ENCODE assay signal across 31 mouse cellular contexts in genomic region chr8:104358637-104359036, GRCm38 (mm10). TPM values are rescaled to one million over a fixed set of nuclear protein-coding genes. Genes with fewer than 3 reads are reported as not detected.
A peak's percentile ranks its signal among the peaks of the same experiment; 100 is the strongest.
DNase-seq lines count a peak whose midpoint lies in the region; ATAC-seq lines count a peak whose summit lies in the region.
"Had no signal": no experiment of that assay in that cellular context is flagged by ENCODE, and none has a peak within 500 bp of the region (broad histone marks: within the 10 kb centered on the region; RNA-seq: fewer than 3 reads in every experiment).

No protein-coding gene starts in this region.

- H3K4me3 ChIP-seq in midbrain, embryonic 11.5 days (ENCODE audit: low read depth, low read length), result no peak overlapping the region
- no peak overlapping the region for H3K4me3 ChIP-seq in midbrain, embryonic 14.5 days (replicated peaks; ENCODE audit: low read depth, low read length)
- no peak overlapping the region for H3K4me3 ChIP-seq in brown adipose tissue, adult 24 weeks (ENCODE audit: insufficient read depth, low read depth, low read length)
- no peak overlapping the region for H3K4me3 ChIP-seq in midbrain, embryonic 16.5 days (ENCODE audit: low read depth, low read length)
- H3K4me3 ChIP-seq: forebrain, embryonic 10.5 days; forebrain, embryonic 13.5 days; heart, adult 2 months; heart, embryonic 10.5 days; heart, embryonic 13.5 days; hindbrain, embryonic 12.5 days had no signal

- H3K9me3 ChIP-seq in midbrain, embryonic 11.5 days (ENCODE audit: control insufficient read depth, low read length), result no peaks in the 10 kb centered on the region
- no peaks in the 10 kb centered on the region for H3K9me3 ChIP-seq in midbrain, embryonic 14.5 days (ENCODE audit: control insufficient read depth, low read length)
- no peaks in the 10 kb centered on the region for H3K9me3 ChIP-seq in midbrain, embryonic 16.5 days (replicated peaks; ENCODE audit: control insufficient read depth, low read length, poor library complexity, severe bottlenecking)
- H3K9me3 ChIP-seq: forebrain, embryonic 10.5 days; forebrain, embryonic 13.5 days; heart, embryonic 10.5 days; heart, embryonic 13.5 days; hindbrain, embryonic 12.5 days had no signal

- H3K4me1 ChIP-seq in midbrain, embryonic 11.5 days (ENCODE audit: control insufficient read depth, insufficient read depth, low read length), result no peaks in the 10 kb centered on the region
- H3K4me1 ChIP-seq in midbrain, embryonic 14.5 days (ENCODE audit: control insufficient read depth, insufficient read depth, low read length), result 0 out of 2 replicates have a peak, but pooled peaks cover 3% of the 10 kb centered on the region
- peaks cover 23% of the 10 kb centered on the region for H3K4me1 ChIP-seq in brown adipose tissue, adult 24 weeks (ENCODE audit: control insufficient read depth, insufficient read depth, insufficient read length, low read length)
- H3K4me1 ChIP-seq in midbrain, embryonic 16.5 days (ENCODE audit: control insufficient read depth, insufficient read depth, low read length), result no peaks in the 10 kb centered on the region

- no peaks in the 10 kb centered on the region for H3K36me3 ChIP-seq in midbrain, embryonic 11.5 days (ENCODE audit: control insufficient read depth, insufficient read depth, low read length)
- H3K36me3 ChIP-seq in midbrain, embryonic 14.5 days (ENCODE audit: control insufficient read depth, insufficient read depth, low read length), result peaks cover 15% of the 10 kb centered on the region; the same call in 1 of the 2 replicates
- H3K36me3 ChIP-seq in midbrain, embryonic 16.5 days (ENCODE audit: control insufficient read depth, insufficient read depth, low read length), result peaks cover 8% of the 10 kb centered on the region

- H3K4me2 ChIP-seq in midbrain, embryonic 11.5 days, result no peak overlapping the region
- no peak overlapping the region for H3K4me2 ChIP-seq in midbrain, embryonic 14.5 days (ENCODE audit: low read length)
- no peak overlapping the region for H3K4me2 ChIP-seq in midbrain, embryonic 16.5 days (ENCODE audit: low read length)
- H3K4me2 ChIP-seq: forebrain, embryonic 13.5 days; heart, embryonic 13.5 days; hindbrain, embryonic 12.5 days had no signal

- H3K27me3 ChIP-seq in midbrain, embryonic 11.5 days (ENCODE audit: control insufficient read depth, insufficient read depth, low read length), result no peaks in the 10 kb centered on the region
- H3K27me3 ChIP-seq in midbrain, embryonic 14.5 days (ENCODE audit: control insufficient read depth, insufficient read depth, low read length), result no peaks in the 10 kb centered on the region
- no peaks in the 10 kb centered on the region for H3K27me3 ChIP-seq in midbrain, embryonic 16.5 days (ENCODE audit: control insufficient read depth, insufficient read depth, low read depth, low read length)
- H3K27me3 ChIP-seq: forebrain, embryonic 13.5 days; heart, embryonic 13.5 days; hindbrain, embryonic 12.5 days had no signal

- peak; percentile 17 for DNase-seq in midbrain, embryonic 11.5 days (ENCODE audit: low spot score, missing footprints)
- no peak for DNase-seq in midbrain, embryonic 14.5 days
- no peak for DNase-seq in left cerebral cortex, adult 11 months (ENCODE audit: low spot score)
- no peak for DNase-seq in adrenal gland, postnatal 36 days
- DNase-seq: adrenal gland, adult 2 months; adrenal gland, postnatal 14 days; cerebellum, adult 18-20 months; cerebellum, adult 9-10 months; cerebellum, postnatal 14 days; gastrocnemius, postnatal 10 days; gastrocnemius, postnatal 36 days; heart, adult 2 months; heart, postnatal 14 days had no signal

- WGBS in midbrain, embryonic 11.5 days, result 76% methylated on average over 3 of the region's 3 CpGs
- 52% methylated on average over 3 of the region's 3 CpGs for WGBS in midbrain, embryonic 14.5 days
- WGBS in midbrain, embryonic 16.5 days, result 63% methylated on average over 3 of the region's 3 CpGs

- ATAC-seq in midbrain, embryonic 11.5 days (ENCODE audit: low FRiP score), result no peak
- no peak for ATAC-seq in midbrain, embryonic 14.5 days (ENCODE audit: low FRiP score, low TSS enrichment)
- ATAC-seq in midbrain, embryonic 16.5 days, result 0 out of 2 replicates have a peak, but pooled peaks have one; percentile 36
- ATAC-seq: CD4-positive, CD25-positive, alpha-beta regulatory T cell, adult 4 months; forebrain, embryonic 13.5 days; forebrain, embryonic 16.5 days had no signal

- H3K27ac ChIP-seq in midbrain, embryonic 11.5 days (ENCODE audit: low read depth, low read length), result no peak overlapping the region
- no peak overlapping the region for H3K27ac ChIP-seq in midbrain, embryonic 14.5 days (replicated peaks; ENCODE audit: low read depth, low read length)
- peak overlapping the region; percentile 69 for H3K27ac ChIP-seq in brown adipose tissue, adult 24 weeks (replicated peaks; ENCODE audit: low read depth, low read length)
- no peak overlapping the region for H3K27ac ChIP-seq in midbrain, embryonic 16.5 days (ENCODE audit: low read length)
- H3K27ac ChIP-seq: forebrain, embryonic 13.5 days; heart, adult 2 months; heart, embryonic 10.5 days; heart, embryonic 13.5 days; hindbrain, embryonic 12.5 days had no signal

- no peak overlapping the region for H3K9ac ChIP-seq in midbrain, embryonic 11.5 days (ENCODE audit: low read length)
- H3K9ac ChIP-seq in midbrain, embryonic 14.5 days (replicated peaks; ENCODE audit: low read length), result no peak overlapping the region
- no peak overlapping the region for H3K9ac ChIP-seq in midbrain, embryonic 16.5 days (ENCODE audit: low read depth, low read length)
- H3K9ac ChIP-seq: forebrain, embryonic 13.5 days; heart, embryonic 13.5 days; hindbrain, embryonic 12.5 days had no signal

RNA-seq across cellular contexts. Expression of gene Cmtm3, which starts 19.4 kb away (rescaled TPM):
- 70.3 and 74.3 TPM in 2 replicates for polyA plus RNA-seq in midbrain, embryonic 11.5 days (2014; fragmentation: Nextera tagmentation; extraction: Ambion mirVana)
- polyA plus RNA-seq in midbrain, embryonic 14.5 days (2014; fragmentation: Nextera tagmentation; extraction: Ambion mirVana), result 28.6 and 36.9 TPM in 2 replicates
- 12.1 and 15.1 TPM in 2 replicates for polyA plus RNA-seq in brown adipose tissue, adult 24 weeks (2012; ENCODE audit: insufficient read depth, insufficient read length, missing spikeins)
- 33.7 and 37.0 TPM in 2 replicates for polyA plus RNA-seq in midbrain, embryonic 16.5 days (2015; fragmentation: Nextera tagmentation; extraction: Ambion mirVana)
- 100 to 1,000 TPM in 1 of 2 experiments, 10 to 100 TPM in 1; 65.8 to 153 TPM for total RNA-seq in adrenal gland, postnatal 36 days (2021)

RNA-seq across cellular contexts. Expression of gene Cmtm2b, which starts 36.6 kb away (rescaled TPM):
- not detected in 2 replicates for polyA plus RNA-seq in midbrain, embryonic 11.5 days (2014; fragmentation: Nextera tagmentation; extraction: Ambion mirVana)
- not detected in 2 replicates for polyA plus RNA-seq in midbrain, embryonic 14.5 days (2014; fragmentation: Nextera tagmentation; extraction: Ambion mirVana)
- polyA plus RNA-seq in brown adipose tissue, adult 24 weeks (2012; ENCODE audit: insufficient read depth, insufficient read length, missing spikeins), result not detected in 2 replicates
- polyA plus RNA-seq in midbrain, embryonic 16.5 days (2015; fragmentation: Nextera tagmentation; extraction: Ambion mirVana), result not detected in 2 replicates
- total RNA-seq in adrenal gland, postnatal 36 days (2021), result under 1 TPM in 1 of 2 experiments, not detected in 1; 0.46 TPM
- total RNA-seq: adrenal gland, adult 2 months; adrenal gland, postnatal 14 days; gastrocnemius, adult 18-20 months; gastrocnemius, postnatal 10 days; gastrocnemius, postnatal 36 days; granulocyte monocyte progenitor cell, adult 5-6 weeks; heart, adult 2 months; heart, postnatal 14 days; hematopoietic stem cell, adult 5-6 weeks; MEL had no signal
- polyA plus RNA-seq: adrenal gland, adult 2 months; brain, embryonic 14.5 days; C2C12; CD4-positive, CD25-positive, alpha-beta regulatory T cell, adult 4 months; embryonic facial prominence, embryonic 11.5 days; embryonic facial prominence, embryonic 14.5 days; forebrain, embryonic 10.5 days; forebrain, embryonic 13.5 days; forebrain, embryonic 16.5 days; heart, embryonic 10.5 days; heart, embryonic 13.5 days; heart, embryonic 16.5 days; hindbrain, embryonic 12.5 days had no signal

RNA-seq across cellular contexts. Expression of gene Cmtm4, which starts 37.0 kb away (rescaled TPM):
- 2.2 and 2.6 TPM in 2 replicates for polyA plus RNA-seq in midbrain, embryonic 11.5 days (2014; fragmentation: Nextera tagmentation; extraction: Ambion mirVana)
- polyA plus RNA-seq in midbrain, embryonic 14.5 days (2014; fragmentation: Nextera tagmentation; extraction: Ambion mirVana), result 3.6 and 5.1 TPM in 2 replicates
- 21.5 and 32.4 TPM in 2 replicates for polyA plus RNA-seq in brown adipose tissue, adult 24 weeks (2012; ENCODE audit: insufficient read depth, insufficient read length, missing spikeins)
- polyA plus RNA-seq in midbrain, embryonic 16.5 days (2015; fragmentation: Nextera tagmentation; extraction: Ambion mirVana), result 2.7 TPM in 2 replicates
- 10 to 100 TPM; 47.7 to 60.9 TPM for total RNA-seq in adrenal gland, postnatal 36 days (2021)

RNA-seq across cellular contexts. Expression of gene Gm11020, which starts 37.3 kb away (rescaled TPM):
- polyA plus RNA-seq in midbrain, embryonic 11.5 days (2014; fragmentation: Nextera tagmentation; extraction: Ambion mirVana), result not detected in 2 replicates
- polyA plus RNA-seq in midbrain, embryonic 14.5 days (2014; fragmentation: Nextera tagmentation; extraction: Ambion mirVana), result not detected in 2 replicates
- not detected in 2 replicates for polyA plus RNA-seq in brown adipose tissue, adult 24 weeks (2012; ENCODE audit: insufficient read depth, insufficient read length, missing spikeins)
- polyA plus RNA-seq in midbrain, embryonic 16.5 days (2015; fragmentation: Nextera tagmentation; extraction: Ambion mirVana), result not detected in 2 replicates
- total RNA-seq in adrenal gland, postnatal 36 days (2021), result not detected
- total RNA-seq: adrenal gland, adult 2 months; adrenal gland, postnatal 14 days; gastrocnemius, adult 18-20 months; gastrocnemius, postnatal 10 days; gastrocnemius, postnatal 36 days; granulocyte monocyte progenitor cell, adult 5-6 weeks; heart, adult 2 months; heart, postnatal 14 days; hematopoietic stem cell, adult 5-6 weeks; MEL had no signal
- polyA plus RNA-seq: adrenal gland, adult 2 months; brain, embryonic 14.5 days; C2C12; CD4-positive, CD25-positive, alpha-beta regulatory T cell, adult 4 months; embryonic facial prominence, embryonic 11.5 days; embryonic facial prominence, embryonic 14.5 days; forebrain, embryonic 10.5 days; forebrain, embryonic 13.5 days; forebrain, embryonic 16.5 days; heart, adult 2 months; heart, embryonic 10.5 days; heart, embryonic 13.5 days; heart, embryonic 16.5 days; hindbrain, embryonic 12.5 days had no signal

RNA-seq across cellular contexts. Expression of gene Cmtm1, which starts 48.7 kb away (rescaled TPM):
- not detected in 2 replicates for polyA plus RNA-seq in midbrain, embryonic 11.5 days (2014; fragmentation: Nextera tagmentation; extraction: Ambion mirVana)
- polyA plus RNA-seq in midbrain, embryonic 14.5 days (2014; fragmentation: Nextera tagmentation; extraction: Ambion mirVana), result not detected in 2 replicates
- polyA plus RNA-seq in brown adipose tissue, adult 24 weeks (2012; ENCODE audit: insufficient read depth, insufficient read length, missing spikeins), result not detected in 2 replicates
- polyA plus RNA-seq in midbrain, embryonic 16.5 days (2015; fragmentation: Nextera tagmentation; extraction: Ambion mirVana), result not detected in 2 replicates
- total RNA-seq in adrenal gland, postnatal 36 days (2021), result not detected
- total RNA-seq: adrenal gland, postnatal 14 days; gastrocnemius, adult 18-20 months; gastrocnemius, postnatal 10 days; gastrocnemius, postnatal 36 days; granulocyte monocyte progenitor cell, adult 5-6 weeks; heart, adult 2 months; heart, postnatal 14 days; hematopoietic stem cell, adult 5-6 weeks; MEL had no signal
- polyA plus RNA-seq: adrenal gland, adult 2 months; C2C12; CD4-positive, CD25-positive, alpha-beta regulatory T cell, adult 4 months; embryonic facial prominence, embryonic 11.5 days; embryonic facial prominence, embryonic 14.5 days; forebrain, embryonic 10.5 days; forebrain, embryonic 13.5 days; forebrain, embryonic 16.5 days; heart, adult 2 months; heart, embryonic 10.5 days; heart, embryonic 13.5 days; heart, embryonic 16.5 days; hindbrain, embryonic 12.5 days had no signal
